Comparison of ENCODE assay signal across 16 mouse cellular contexts in the genomic region with DNA sequence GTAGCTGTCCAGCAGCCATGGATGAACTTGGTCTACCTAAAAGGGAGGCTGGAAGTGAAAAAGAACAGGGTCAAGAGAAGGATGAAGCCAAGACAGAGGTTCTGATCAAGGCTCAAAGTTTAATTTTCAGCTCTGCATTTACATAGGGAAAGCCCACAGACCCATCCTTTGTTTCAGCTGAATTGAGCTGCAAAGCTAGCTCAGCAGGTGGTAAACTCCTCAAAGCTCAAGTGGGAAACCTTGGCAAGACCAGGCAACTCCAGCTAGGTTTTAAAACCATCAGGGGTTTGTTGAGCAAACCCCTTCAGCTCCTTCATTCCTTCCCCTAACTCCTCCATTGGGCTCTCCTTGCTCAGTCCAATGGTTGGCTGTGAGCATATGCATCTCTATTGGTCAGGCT.
"Had no signal": no experiment of that assay in that cellular context is flagged by ENCODE, and none has a peak within 500 bp of the region (broad histone marks: within the 10 kb centered on the region; RNA-seq: fewer than 3 reads in every experiment).

No protein-coding gene starts in this region.

- DNase-seq: heart, postnatal 10 days; heart, postnatal 14 days; heart, postnatal 36 days; heart, postnatal 4 days; kidney, adult 11 months; kidney, adult 18-20 months; kidney, adult 2 months; kidney, adult 8-10 months; kidney, adult 9 months; kidney, postnatal 10 days; kidney, postnatal 14 days; kidney, postnatal 25 days; kidney, postnatal 36 days; kidney, postnatal 4 days; layer of hippocampus, adult 9-11 months; layer of hippocampus, postnatal 36 days had no signal
